Mouse (Mus musculus) naive thymus-derived CD4-positive, alpha-beta T cell, adult 2 months (primary cell): ENCODE measurements around the gene Dlx6.

ENCODE experiments used
- DNase-seq: peaks from one replicate; pipeline ENCODE4 v3.0.0-alpha.2; 2011; ENCODE audit warnings: low read depth

Dlx6 gene

GRCm38 (mm10) chr6:6863160-6863870 is at the start of gene Dlx6:
TSS of gene Dlx6 (plus strand) at chr6:6863334.
- no peak for DNase-seq

DNA sequence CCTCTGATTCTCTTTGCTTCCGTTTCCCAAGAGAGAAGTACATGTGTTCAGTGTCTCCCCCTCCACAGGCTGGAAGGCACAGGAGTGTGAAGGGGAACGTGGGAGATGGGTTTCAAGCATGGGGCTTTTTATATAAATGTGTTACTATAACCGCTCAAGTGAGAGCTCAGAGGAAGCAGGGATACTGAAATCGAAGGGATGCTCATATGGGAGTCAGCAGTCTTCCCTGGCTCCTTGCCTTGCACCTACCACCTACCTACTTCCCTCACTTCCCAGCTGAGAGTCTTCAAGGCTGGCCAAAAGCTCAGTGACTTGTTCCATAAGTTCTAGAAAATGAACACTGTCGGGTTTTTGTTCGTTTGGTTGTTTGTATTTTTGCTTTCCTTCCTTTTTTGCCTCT is 46.3 kb upstream of the Dlx6 start:
- no peak for DNase-seq

DNA sequence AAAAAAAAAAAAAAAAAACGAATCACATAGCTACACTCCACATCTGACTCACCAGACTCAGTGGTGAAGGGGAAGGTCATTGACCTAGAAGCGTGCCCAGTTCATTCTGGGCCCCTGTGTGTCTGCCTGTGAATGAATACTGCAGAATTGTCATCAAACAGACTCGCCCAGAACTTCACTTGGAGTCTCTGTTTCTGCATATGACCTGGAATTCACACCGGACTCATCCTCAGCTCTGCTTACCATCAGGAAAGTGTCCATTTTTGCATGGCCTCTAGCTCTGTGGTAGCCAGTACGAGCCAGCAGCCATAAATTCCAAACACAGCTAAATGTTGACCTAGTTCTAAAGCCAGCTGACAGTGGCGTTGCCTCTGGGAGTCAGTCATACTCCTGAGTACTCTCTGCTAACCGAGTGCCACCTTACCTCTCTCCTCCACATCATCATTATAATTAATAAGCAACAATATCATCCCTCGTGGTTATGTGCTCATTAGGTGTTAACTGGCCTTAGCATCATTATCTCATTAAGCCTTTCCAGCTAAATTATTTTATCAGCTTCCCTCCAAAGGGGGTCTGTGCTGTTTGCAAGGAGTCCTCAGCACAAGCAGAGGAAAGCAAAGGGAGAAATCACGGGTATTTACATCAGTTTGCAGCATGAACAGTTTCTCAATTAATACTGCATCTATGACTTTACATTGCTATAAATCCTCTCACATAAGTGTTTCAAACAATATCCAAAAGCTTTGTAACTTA is 44.9 kb upstream of the Dlx6 start:
- DNase-seq: no peak

GRCm38 (mm10) chr6:6819134-6819533 is 44.0 kb upstream of the Dlx6 start:
- DNase-seq: no peak

GRCm38 (mm10) chr6:6825313-6825712 is 37.8 kb upstream of the Dlx6 start:
- DNase-seq: no peak

DNA sequence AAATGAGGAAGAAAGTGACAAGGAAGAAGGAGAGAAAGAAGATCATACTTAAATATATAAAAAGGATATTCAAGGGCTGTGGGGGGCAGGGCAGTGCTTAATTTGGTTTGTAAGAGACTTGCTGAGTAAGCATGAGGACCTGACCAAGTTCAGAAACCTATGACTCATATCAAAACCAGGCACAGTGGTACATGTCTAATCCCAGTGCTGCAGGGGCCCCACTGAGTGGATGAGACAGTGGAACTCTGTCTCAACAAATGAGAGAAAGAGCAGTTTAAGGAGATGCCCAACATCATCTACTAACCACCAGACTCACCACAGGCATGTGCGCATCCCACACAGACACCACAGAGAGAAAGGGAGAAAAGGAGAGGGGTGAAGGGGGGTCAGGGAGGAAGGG is 36.3 kb upstream of the Dlx6 start:
- DNase-seq: no peak

- DNase-seq: no peak
Measured at GRCm38 (mm10) chr6:6830446-6830845, 32.7 kb upstream of the Dlx6 start.

DNA sequence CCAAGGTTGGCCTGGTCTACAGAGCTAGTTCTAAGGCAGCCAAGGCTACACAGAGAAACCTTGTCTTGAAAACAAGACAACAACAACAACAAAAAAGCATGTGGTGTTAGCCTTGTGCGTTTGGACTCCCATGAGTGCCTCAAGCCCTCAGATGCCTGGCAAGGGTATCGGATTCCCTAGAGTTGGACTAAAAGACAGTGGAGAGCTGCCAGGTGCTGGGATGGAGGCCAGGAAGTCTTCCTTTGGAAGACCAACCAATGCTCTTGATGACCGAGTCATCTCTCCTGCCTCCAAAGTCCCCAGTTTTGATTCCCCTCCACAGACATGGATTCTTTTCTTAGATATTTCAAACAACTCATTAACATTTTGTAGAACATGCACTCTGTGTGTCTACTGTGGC is 29.8 kb upstream of the Dlx6 start:
- DNase-seq: no peak

GRCm38 (mm10) chr6:6848541-6848940 is 14.6 kb upstream of the Dlx6 start:
- no peak for DNase-seq

DNA sequence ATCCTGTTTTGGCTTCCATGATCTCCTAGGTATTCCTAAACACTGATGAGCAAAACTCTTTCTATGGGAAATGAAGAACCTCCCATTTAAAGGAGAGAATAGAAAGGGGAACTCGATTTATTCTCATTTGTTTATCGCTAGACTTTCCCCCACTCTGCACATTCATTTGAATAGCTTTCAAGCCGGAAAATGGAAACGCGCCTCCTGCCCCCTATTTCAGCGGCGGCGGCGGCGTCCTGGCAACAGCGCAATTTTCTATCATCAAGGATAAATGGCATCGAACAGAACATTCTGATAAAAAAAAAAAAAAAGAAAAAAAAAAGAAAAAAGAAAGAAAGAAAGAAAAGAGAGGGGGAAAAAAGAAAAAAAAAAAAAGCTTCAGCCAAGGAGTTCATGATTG is 13.4 kb upstream of the Dlx6 start:
- no peak for DNase-seq

GRCm38 (mm10) chr6:6850324-6851060 is 12.6 kb upstream of the Dlx6 start:
- no peak for DNase-seq

DNA sequence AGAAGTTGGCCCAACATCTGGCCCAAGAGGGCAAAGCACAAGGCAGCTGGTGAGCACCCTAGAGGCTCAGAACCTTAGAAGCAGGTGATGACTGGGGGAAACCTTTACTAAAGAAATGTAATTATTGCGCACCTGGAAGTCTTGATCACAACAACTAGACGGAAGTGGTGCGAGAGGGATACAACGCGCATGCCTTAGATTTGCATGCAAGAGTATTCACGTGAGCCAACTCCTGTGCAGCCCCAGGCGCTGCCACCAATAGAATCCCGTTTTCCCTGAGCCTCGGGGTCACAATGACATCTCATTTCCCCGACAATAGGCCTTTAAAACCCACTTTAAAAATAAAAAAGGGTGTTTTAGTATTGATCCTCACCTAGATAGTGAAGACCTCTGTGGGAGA is 12.0 kb upstream of the Dlx6 start:
- DNase-seq: no peak

- DNase-seq: no peak
Measured at GRCm38 (mm10) chr6:6852944-6853343, 10.2 kb upstream of the Dlx6 start.

- no peak for DNase-seq
Measured at GRCm38 (mm10) chr6:6854176-6854575, 9.0 kb upstream of the Dlx6 start.

DNA sequence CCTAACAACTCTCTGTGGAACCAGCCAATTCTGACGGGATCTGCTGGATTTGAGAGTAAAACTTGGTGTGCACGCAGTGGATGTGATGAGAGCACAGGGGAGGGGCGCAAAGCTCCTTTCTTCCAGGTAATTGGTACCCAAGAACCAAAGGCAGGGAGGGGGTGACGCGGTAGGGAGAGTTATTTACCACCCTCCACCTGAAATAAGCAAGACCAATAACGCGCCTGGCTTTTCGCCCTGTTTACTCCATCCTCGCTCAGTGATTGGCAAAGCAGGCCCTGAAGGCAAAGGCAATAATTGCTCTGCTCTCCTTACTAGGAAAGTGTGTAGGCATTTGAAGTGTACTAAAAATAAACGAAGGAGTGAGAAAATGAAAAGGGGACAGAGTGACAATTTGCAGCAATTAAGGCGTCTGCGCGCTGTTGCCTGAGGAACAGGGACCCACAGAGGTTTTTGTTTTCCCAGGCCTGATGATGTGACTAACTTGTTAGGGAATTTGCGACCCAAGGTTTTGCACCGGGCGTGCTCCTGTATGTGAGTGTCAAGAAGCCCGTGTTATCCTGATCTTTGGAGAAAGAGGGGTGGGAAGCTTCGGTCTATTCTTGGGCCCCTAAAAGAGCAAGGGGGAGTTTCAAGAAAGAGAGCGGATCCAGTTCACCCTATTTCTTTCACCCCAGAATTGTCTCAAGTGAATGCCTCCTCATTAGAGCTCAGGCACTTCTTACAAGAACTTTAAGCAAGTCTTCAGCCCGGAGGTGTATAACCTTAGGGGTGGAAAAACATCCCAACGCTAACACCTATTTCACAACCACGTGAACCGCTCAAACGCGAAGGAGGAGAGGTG is 8.0 kb upstream of the Dlx6 start:
- no peak for DNase-seq

- DNase-seq: no peak
Measured at GRCm38 (mm10) chr6:6855746-6856185, 7.4 kb upstream of the Dlx6 start.

GRCm38 (mm10) chr6:6856316-6856715 is 6.8 kb upstream of the Dlx6 start:
- no peak for DNase-seq

- no peak for DNase-seq
Measured at GRCm38 (mm10) chr6:6856881-6857280, 6.3 kb upstream of the Dlx6 start.

DNA sequence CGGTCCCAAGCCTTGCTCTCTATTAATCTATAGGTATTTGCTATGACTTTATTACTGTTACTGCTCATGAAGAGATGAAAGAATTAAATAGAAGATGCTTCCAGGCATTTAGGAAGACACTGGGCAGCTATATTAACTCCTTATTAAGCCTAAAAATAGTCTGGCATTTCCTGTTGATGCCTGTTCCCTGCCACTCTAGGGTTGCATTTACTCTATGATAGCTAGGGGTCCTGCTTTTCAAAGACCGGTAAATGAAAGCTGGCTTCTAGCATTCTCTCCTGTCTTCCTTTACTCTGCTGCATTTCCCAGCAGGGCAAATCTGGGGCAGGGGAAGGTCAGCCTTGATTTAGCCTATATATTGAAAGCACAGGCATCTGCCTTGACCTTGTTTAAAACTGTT is 5.4 kb upstream of the Dlx6 start:
- no peak for DNase-seq

DNA sequence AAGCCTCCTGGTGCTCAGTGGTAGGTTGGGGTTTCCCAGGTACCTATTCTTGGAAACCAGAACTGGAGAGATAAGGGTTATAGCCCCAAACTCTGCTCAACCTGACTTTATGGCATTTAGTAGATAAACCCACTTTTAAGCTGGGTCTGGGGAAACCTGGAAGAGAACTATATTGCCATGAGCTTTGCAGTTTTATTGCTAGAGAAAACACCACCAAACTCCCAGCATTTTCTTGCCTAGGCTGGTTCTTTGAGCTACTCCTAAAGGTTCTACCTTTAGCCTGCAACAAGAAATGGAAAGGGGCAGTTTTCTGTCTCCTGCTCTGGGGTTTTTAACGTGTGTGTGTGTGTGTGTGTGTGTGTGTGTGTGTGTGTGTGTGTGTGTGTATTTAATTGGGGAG is 4.6 kb upstream of the Dlx6 start:
- DNase-seq: no peak

GRCm38 (mm10) chr6:6859111-6859949 is 3.8 kb upstream of the Dlx6 start:
- no peak for DNase-seq
